Mouse (Mus musculus) brain, embryonic 14.5 days (tissue): ENCODE results near the gene Mybpc3.

ENCODE experiments used
- CTCF ChIP-seq: fragments of 200-500 bp; IDR thresholded peaks from 2 replicates; pipeline ENCODE4 v1.5.1; 2012; ENCODE audit warnings: inconsistent platforms, mild to moderate bottlenecking, moderate library complexity, borderline replicate concordance; ENCODE audit not compliant: insufficient read depth, insufficient read length; ENCODE audit errors: extremely low read depth
- POLR2A ChIP-seq: fragments of 200-500 bp; IDR thresholded peaks from 2 replicates; pipeline ENCODE4 v1.6.1; 2012; ENCODE audit warnings: mild to moderate bottlenecking, inconsistent platforms, borderline replicate concordance; ENCODE audit not compliant: poor library complexity, insufficient read depth, insufficient read length, severe bottlenecking; ENCODE audit errors: extremely low read depth

DNA sequence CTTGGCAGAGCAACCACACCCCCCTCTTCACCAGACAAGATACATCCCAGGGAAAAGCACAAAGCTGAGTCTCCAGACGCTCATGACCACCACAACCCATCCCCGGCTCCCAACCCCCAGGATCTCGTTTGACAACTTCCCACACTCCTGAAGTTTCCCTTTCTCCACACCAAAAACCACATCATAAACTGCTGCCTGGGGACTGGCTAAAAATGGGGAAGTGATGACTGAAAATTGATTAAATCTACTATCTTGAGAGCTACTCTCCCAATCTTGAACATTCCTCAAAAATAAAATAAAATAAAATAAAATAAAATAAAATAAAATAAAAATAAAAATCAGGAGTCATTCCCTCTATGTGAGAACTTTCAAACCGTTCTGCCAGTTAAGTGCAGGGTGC, 45.0 kb downstream of the Mybpc3 start:
- TF ChIP-seq CTCF (no peak), POLR2A (no peak)
